Mouse (Mus musculus) hindlimb bud, embryonic 11.5 days (tissue): ENCODE measurements at regions not wholly inside any gene's neighbourhood (a gene's known extent, or its start where the extent isn't known, plus 50 kb on each side); places are given as distances from the start of the nearest gene placed in this dataset.
A peak's percentile ranks its signal among the peaks of the same experiment; 100 is the strongest.

Source experiments
- DNase-seq: peaks from one replicate; pipeline ENCODE4 v3.0.0-alpha.2; 2012; ENCODE audit warnings: low read depth, low spot score; ENCODE audit errors: extremely low spot score

- no peak for DNase-seq
Observed at GRCm38 (mm10) chr7:111345117-111345516, 262.3 kb upstream of the Eif4g2 start.

- DNase-seq = no peak
Observed at GRCm38 (mm10) chr7:111337053-111337452, 254.2 kb upstream of the Eif4g2 start.

GRCm38 (mm10) chr7:111322901-111323300, 240.1 kb upstream of the Eif4g2 start:
- DNase-seq = no peak

GRCm38 (mm10) chr7:111319917-111320316, 237.1 kb upstream of the Eif4g2 start:
- DNase-seq = no peak

- no peak for DNase-seq
Observed at GRCm38 (mm10) chr7:111316479-111316990, 233.7 kb upstream of the Eif4g2 start.

GRCm38 (mm10) chr7:111313921-111314320, 231.1 kb upstream of the Eif4g2 start:
- DNase-seq = no peak

GRCm38 (mm10) chr7:111305196-111305595, 222.4 kb upstream of the Eif4g2 start:
- DNase-seq = no peak

- DNase-seq = no peak
Observed at GRCm38 (mm10) chr7:111301791-111302488, 219.1 kb upstream of the Eif4g2 start.

GRCm38 (mm10) chr7:111297174-111297902, 214.5 kb upstream of the Eif4g2 start:
- DNase-seq = no peak

GRCm38 (mm10) chr7:111283411-111283955, 200.7 kb upstream of the Eif4g2 start:
- DNase-seq = no peak

- no peak for DNase-seq
Observed at GRCm38 (mm10) chr7:111282314-111282713, 199.5 kb upstream of the Eif4g2 start.

GRCm38 (mm10) chr7:111277703-111278102, 194.9 kb upstream of the Eif4g2 start:
- no peak for DNase-seq

GRCm38 (mm10) chr7:111273839-111274238, 191.0 kb upstream of the Eif4g2 start:
- no peak for DNase-seq

GRCm38 (mm10) chr7:111270874-111271273, 188.0 kb upstream of the Eif4g2 start:
- DNase-seq = no peak

GRCm38 (mm10) chr7:111268197-111268596, 185.4 kb upstream of the Eif4g2 start:
- DNase-seq = no peak

GRCm38 (mm10) chr7:111263302-111263701, 180.5 kb upstream of the Eif4g2 start:
- no peak for DNase-seq

- DNase-seq = no peak
Observed at GRCm38 (mm10) chr7:111259630-111260574, 177.1 kb upstream of the Eif4g2 start.

- DNase-seq = no peak
Observed at GRCm38 (mm10) chr7:111257842-111258241, 175.0 kb upstream of the Eif4g2 start.

GRCm38 (mm10) chr7:111256199-111256598, 173.4 kb upstream of the Eif4g2 start:
- DNase-seq = no peak

- DNase-seq = peak; percentile 28
Observed at GRCm38 (mm10) chr7:111249606-111250005, 166.8 kb upstream of the Eif4g2 start.

GRCm38 (mm10) chr7:111245488-111245887, 162.7 kb upstream of the Eif4g2 start:
- no peak for DNase-seq
